Mouse (Mus musculus) E14TG2a.4 (cell line): ENCODE measurements around the gene Rp9.

Experiments used
- CTCF ChIP-seq: conservative IDR thresholded peaks from 2 replicates; pipeline ENCODE4 v1.5.1; 2014; ENCODE audit warnings: low read length
- NANOG ChIP-seq: IDR thresholded peaks from 2 replicates; pipeline ENCODE4 v1.6.1; 2014; ENCODE audit warnings: borderline replicate concordance, low read length, mixed read lengths

- TF ChIP-seq CTCF (no peak), NANOG (no peak)
Observed at GRCm38 (mm10) chr9:22423507-22423906, 46.0 kb downstream of the Rp9 start.
